Mouse (Mus musculus): ENCODE data around the gene 1700025G04Rik. TPM values are rescaled to one million over a fixed set of nuclear protein-coding genes. Genes with fewer than 3 reads are reported as not detected.

Gene 1700025G04Rik
- 11.7 and 13.8 TPM in 2 replicates for polyA plus RNA-seq (2016; fragmentation: Nextera tagmentation; extraction: Ambion mirVana)

DNA sequence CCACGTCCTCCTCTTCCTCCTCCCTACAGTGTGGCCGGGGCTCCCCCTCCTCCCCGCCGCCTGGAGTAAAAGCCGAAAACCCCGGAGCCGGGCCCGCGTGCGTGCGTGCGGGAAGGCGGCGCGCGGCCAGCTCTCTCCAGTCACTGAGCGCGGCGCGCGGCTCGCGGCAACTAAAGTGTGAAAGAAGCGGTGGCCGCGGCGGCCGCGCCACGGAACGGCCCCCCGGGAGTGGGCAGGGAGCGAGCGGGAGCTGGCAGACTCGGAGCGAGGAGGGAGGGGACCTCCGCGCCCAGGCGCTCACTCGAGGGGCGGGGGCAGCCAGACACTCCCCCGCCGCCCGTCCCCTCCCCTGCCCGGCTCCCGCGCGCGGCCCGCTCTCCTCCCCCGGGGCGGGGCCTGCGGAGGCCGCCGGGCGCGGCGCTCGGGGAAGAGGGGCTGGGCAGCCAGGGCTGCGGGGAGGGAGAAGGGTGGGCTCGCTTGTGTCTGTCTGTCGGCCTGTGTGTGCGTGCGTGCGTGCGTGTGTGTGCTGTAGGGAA lies at the start of gene 1700025G04Rik:
Gene 1700025G04Rik, minus strand, starts transcription at position 108 of the 536 bp plus-strand sequence.
- under 1% methylated on average over 51 of the region's 66 CpGs for WGBS
- Histone ChIP-seq H3K4me1 (peaks cover 43% of the 10 kb centered on the region), H3K36me3 (no peaks in the 10 kb centered on the region)

GRCm38 (mm10) chr1:152139496-152139895 lies 49.6 kb upstream of the 1700025G04Rik start:
- no peaks in the 10 kb centered on the region for H3K9me3 ChIP-seq (replicated peaks)
- no peaks in the 10 kb centered on the region for H3K36me3 ChIP-seq
- no peak overlapping the region for H3K4me3 ChIP-seq
- H3K27me3 ChIP-seq (ENCODE audit: low read depth, poor library complexity, severe bottlenecking) = no peaks in the 10 kb centered on the region
- H3K27ac ChIP-seq = no peak overlapping the region
- H3K4me1 ChIP-seq = no peaks in the 10 kb centered on the region
- WGBS = 89% methylated on average over 4 of the region's 4 CpGs
- no peak for DNase-seq (ENCODE audit: low spot score)

More for the DNA sequence above, at the start of gene 1700025G04Rik:
- DNase-seq (ENCODE audit: low spot score) = peak; percentile 87
- Histone ChIP-seq H3K4me3 (peak within 1 kb of the TSS; percentile 75), H3K27me3 (ENCODE audit: low read depth, poor library complexity, severe bottlenecking) (peaks cover 15% of the 10 kb centered on the region; the same call in 1 of the 2 replicates), H3K27ac (peak within 1 kb of the TSS; percentile 93), H3K9me3 (replicated peaks) (no peaks in the 10 kb centered on the region)

DNA sequence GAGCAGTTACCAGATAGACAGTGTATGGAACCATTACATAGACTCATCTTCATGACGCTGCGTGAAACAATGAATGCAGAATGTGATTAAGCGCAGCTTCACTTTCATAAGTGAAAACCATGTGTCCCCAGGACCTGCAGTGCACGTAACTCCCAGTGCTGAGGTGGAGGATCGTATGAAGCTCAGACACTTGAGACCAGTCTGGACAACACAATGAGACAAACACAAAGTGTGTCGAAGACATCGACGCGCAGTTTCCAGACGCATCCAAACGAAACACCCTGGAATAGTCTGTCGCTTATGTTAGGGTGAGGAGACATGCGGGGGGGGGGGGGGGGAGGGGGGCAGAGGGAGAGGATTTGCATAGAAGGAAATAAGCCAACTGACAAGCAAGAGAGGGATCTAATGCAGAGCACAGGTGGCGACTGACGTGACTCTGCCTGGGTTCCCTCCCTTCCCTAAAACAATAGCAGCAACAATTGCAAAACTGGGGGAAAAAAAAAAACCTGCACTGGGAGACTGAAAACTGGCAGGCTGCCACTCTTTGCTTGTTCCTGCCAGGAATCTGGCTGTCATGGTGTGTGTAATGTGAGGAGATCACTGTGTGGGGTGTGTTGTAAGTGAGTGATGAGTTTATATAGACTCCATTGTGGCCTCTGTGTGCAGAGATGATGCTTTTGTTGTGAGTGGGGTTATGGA lies 40.3 kb upstream of the 1700025G04Rik start:
- Histone ChIP-seq H3K4me3 (no peak overlapping the region), H3K27ac (no peak overlapping the region), H3K4me1 (no peaks in the 10 kb centered on the region), H3K27me3 (ENCODE audit: low read depth, poor library complexity, severe bottlenecking) (no peaks in the 10 kb centered on the region), H3K36me3 (no peaks in the 10 kb centered on the region), H3K9me3 (replicated peaks) (no peaks in the 10 kb centered on the region)
- no peak for DNase-seq (ENCODE audit: low spot score)
- WGBS = 82% methylated on average over 15 of the region's 15 CpGs

DNA sequence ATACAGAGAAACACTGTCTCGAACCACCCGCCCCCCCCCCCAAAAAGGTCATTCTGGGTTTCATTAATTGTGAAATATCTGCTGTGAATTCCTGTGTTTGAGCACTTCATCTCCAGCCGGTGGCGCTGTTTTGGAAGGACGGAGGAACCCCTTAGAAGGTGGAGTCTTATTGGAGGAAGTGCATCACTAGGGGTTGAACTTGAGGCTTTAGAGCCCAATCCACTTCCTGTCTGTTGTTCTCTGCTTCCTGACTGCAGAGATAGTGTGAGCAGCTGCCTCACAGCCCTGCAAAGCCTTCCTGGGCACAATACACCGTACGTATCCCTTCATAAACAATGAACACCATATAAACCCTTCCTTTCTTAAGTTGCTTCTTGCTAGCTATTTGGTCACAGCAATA lies 35.5 kb upstream of the 1700025G04Rik start:
- Histone ChIP-seq H3K4me1 (no peaks in the 10 kb centered on the region), H3K4me3 (no peak overlapping the region), H3K27ac (no peak overlapping the region), H3K27me3 (ENCODE audit: low read depth, poor library complexity, severe bottlenecking) (no peaks in the 10 kb centered on the region), H3K36me3 (no peaks in the 10 kb centered on the region), H3K9me3 (replicated peaks) (no peaks in the 10 kb centered on the region)
- WGBS = 94% methylated on average over 7 of the region's 7 CpGs
- no peak for DNase-seq (ENCODE audit: low spot score)

- DNase-seq (ENCODE audit: low spot score) = no peak
- H3K4me3 ChIP-seq = no peak overlapping the region
- no peaks in the 10 kb centered on the region for H3K4me1 ChIP-seq
- H3K27ac ChIP-seq = no peak overlapping the region
- 94% methylated on average over 1 of the region's 1 CpGs for WGBS
- no peaks in the 10 kb centered on the region for H3K36me3 ChIP-seq
- H3K9me3 ChIP-seq (replicated peaks) = no peaks in the 10 kb centered on the region
- no peaks in the 10 kb centered on the region for H3K27me3 ChIP-seq (ENCODE audit: low read depth, poor library complexity, severe bottlenecking)
Measured at GRCm38 (mm10) chr1:152110123-152110522, 20.2 kb upstream of the 1700025G04Rik start.

GRCm38 (mm10) chr1:152106136-152106535 lies 16.2 kb upstream of the 1700025G04Rik start:
- DNase-seq (ENCODE audit: low spot score) = no peak
- Histone ChIP-seq H3K4me3 (no peak overlapping the region), H3K36me3 (no peaks in the 10 kb centered on the region), H3K4me1 (no peaks in the 10 kb centered on the region), H3K27ac (no peak overlapping the region), H3K27me3 (ENCODE audit: low read depth, poor library complexity, severe bottlenecking) (no peaks in the 10 kb centered on the region), H3K9me3 (replicated peaks) (no peaks in the 10 kb centered on the region)
- 80% methylated on average over 2 of the region's 2 CpGs for WGBS

DNA sequence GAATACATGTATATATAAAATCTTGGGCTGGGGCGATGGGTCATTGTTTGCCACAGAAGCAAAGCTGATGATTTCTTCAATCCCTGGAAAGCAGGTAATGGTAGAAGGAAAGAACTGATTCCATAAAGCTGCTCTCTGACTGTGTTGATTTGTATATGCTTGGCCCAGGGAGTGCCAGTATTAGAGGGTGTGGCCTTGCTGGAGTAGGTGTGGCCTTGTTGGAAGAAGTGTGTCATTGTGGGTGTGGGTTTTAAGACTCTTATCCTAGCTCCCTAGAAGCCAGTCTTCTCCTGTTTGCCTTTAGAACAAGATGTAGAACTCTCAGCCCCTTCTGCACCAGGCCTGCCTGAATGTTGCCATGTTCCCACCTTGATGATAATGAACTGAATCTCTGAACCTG lies 15.3 kb upstream of the 1700025G04Rik start:
- Histone ChIP-seq H3K27me3 (ENCODE audit: low read depth, poor library complexity, severe bottlenecking) (no peaks in the 10 kb centered on the region), H3K4me1 (no peaks in the 10 kb centered on the region), H3K36me3 (no peaks in the 10 kb centered on the region), H3K9me3 (replicated peaks) (no peaks in the 10 kb centered on the region), H3K4me3 (no peak overlapping the region), H3K27ac (no peak overlapping the region)
- no peak for DNase-seq (ENCODE audit: low spot score)
- WGBS = 98% methylated on average over 1 of the region's 1 CpGs

DNA sequence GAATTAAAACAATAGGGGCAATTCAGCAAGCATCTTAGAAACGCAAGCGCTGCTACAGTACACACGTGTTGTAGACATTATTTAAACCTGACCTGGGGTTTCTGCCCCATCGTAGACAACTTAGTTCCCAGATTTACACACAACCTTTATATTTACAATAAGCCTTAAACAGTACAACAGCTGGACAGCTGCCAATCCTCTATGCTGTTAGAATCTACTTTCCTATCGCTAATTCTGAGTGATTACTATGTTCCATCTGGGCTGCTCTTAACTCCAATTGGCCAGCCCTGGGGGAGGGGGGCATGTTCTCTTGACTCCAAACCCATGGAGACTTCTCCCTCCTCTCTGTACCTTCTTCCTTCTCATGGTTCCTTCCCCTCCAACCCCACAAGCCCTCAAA lies 11.8 kb upstream of the 1700025G04Rik start:
- Histone ChIP-seq H3K36me3 (no peaks in the 10 kb centered on the region), H3K4me1 (no peaks in the 10 kb centered on the region), H3K27me3 (ENCODE audit: low read depth, poor library complexity, severe bottlenecking) (no peaks in the 10 kb centered on the region), H3K4me3 (no peak overlapping the region), H3K27ac (no peak overlapping the region), H3K9me3 (replicated peaks) (no peaks in the 10 kb centered on the region)
- DNase-seq (ENCODE audit: low spot score) = no peak
- 86% methylated on average over 5 of the region's 5 CpGs for WGBS

- no peak for DNase-seq (ENCODE audit: low spot score)
- Histone ChIP-seq H3K4me3 (no peak overlapping the region), H3K36me3 (no peaks in the 10 kb centered on the region), H3K27ac (no peak overlapping the region), H3K9me3 (replicated peaks) (no peaks in the 10 kb centered on the region), H3K4me1 (peaks cover 3% of the 10 kb centered on the region), H3K27me3 (ENCODE audit: low read depth, poor library complexity, severe bottlenecking) (peaks cover 14% of the 10 kb centered on the region; the same call in 1 of the 2 replicates)
- WGBS = 48% methylated on average over 3 of the region's 3 CpGs
Measured at GRCm38 (mm10) chr1:152096045-152096444, 6.1 kb upstream of the 1700025G04Rik start.

DNA sequence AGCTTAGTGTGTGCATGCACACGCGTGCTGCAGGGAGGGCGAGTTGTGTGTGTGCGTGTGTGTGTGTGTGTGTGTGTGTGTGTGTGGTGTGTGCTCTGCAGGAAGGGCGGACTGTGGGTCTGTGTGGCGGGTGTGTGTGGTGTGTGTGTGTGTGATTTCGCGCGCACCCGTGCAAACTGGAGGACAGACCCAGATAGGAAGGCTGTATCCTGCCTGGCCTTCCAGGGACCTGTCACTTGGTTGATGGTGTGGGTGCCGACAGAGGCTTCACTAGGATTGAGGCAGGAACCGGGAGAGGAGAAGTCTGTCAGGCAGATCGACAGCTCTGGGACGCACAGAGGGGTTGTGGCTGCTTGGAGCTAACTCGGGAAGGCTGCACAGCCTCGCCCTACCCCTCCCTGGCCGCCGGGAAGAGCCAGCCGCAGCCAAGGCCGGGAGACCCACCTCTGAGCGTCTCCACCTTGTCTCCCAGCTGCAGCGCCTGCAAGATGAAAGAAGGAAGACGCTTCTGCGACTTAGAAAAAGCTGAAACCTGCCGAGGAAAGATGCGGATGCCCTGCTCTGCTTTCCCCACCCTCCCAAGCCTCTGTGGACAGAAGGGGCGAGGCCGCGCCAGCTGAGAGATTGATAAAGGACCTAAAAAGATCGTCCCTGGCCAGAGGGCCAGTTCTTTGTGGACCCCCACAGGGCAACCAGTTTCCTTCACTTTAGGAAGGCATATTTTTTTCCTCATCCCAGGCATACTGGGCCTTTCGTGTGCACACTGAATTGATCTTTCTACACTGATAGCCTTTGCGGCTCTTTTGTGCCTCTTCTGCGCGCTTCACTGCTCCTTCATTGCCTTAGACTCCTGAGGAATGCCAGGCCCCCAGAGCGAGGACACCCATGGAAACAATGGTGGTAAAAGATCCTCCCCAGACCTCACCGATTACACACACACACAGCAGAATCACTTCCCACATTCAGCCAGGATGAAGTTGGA lies 930 bp upstream of the 1700025G04Rik start:
- Histone ChIP-seq H3K27me3 (ENCODE audit: low read depth, poor library complexity, severe bottlenecking) (peaks cover 15% of the 10 kb centered on the region; the same call in 1 of the 2 replicates), H3K4me3 (peak overlapping the region; percentile 75), H3K27ac (peak overlapping the region; percentile 93), H3K4me1 (peaks cover 36% of the 10 kb centered on the region), H3K36me3 (no peaks in the 10 kb centered on the region), H3K9me3 (replicated peaks) (no peaks in the 10 kb centered on the region)
- WGBS = under 1% methylated on average over 36 of the region's 36 CpGs
- no peak for DNase-seq (ENCODE audit: low spot score)

DNA sequence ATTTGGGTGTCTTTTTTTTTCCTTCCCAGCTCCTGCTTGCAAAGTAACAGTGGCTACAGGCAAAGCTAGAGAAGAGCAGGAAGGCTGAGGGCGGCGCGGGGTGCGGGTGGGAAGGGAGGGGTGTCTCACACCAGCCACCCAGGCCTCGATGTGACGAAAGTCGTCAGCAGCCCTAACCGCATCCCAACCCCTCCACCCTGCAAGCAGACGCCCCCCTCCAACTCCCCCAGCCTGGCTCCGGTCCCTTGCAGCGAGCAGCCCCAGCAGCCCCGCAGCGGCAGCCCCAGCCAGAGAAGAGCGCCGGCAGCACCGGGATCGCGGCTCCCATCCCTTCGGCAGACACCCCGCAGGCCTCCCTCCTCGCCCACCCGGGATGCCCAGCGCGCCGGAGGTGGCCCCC lies 399 bp downstream of the 1700025G04Rik start:
- peaks cover 15% of the 10 kb centered on the region; the same call in 1 of the 2 replicates for H3K27me3 ChIP-seq (ENCODE audit: low read depth, poor library complexity, severe bottlenecking)
- no peaks in the 10 kb centered on the region for H3K36me3 ChIP-seq
- H3K9me3 ChIP-seq (replicated peaks) = no peaks in the 10 kb centered on the region
- peak; percentile 69 for DNase-seq (ENCODE audit: low spot score)
- H3K4me3 ChIP-seq = peak overlapping the region; percentile 75
- H3K27ac ChIP-seq = peak overlapping the region; percentile 93
- peaks cover 48% of the 10 kb centered on the region for H3K4me1 ChIP-seq
- WGBS = 0% methylated on average over 23 of the region's 25 CpGs

DNA sequence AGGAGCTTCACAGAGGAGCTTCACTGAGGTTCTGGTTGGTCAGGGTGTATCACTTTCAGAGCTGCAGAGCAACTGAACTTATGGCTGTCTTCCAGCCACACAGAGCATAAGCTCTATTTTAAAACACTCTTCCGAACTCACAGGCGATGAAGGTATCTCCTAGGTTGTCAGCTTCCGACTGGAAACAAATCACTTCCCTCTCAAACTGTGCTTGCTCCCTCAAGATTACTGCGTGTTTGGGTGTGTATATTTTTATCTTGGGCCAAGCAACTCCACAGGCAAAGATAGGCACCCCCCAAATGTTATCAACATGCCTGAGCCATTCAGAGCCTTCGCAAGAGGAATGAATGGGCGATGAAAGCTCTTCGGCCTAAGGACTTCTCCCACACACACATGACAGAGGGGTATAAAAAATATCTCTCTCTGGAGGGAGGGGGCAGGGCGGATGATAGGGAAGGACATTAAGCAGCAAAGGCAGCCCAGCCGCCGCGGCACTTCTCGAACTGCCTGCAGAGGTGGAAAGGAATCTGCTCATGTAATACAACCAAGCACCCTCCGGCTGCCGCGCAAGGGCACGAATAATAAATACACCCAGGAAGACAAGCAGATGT lies 1.0 kb downstream of the 1700025G04Rik start:
- Histone ChIP-seq H3K36me3 (no peaks in the 10 kb centered on the region), H3K27ac (peak overlapping the region; percentile 93)
- WGBS = 5% methylated on average over 16 of the region's 16 CpGs

More for the DNA sequence above, 1.0 kb downstream of the 1700025G04Rik start:
- peak; percentile 57 for DNase-seq (ENCODE audit: low spot score)
- Histone ChIP-seq H3K27me3 (ENCODE audit: low read depth, poor library complexity, severe bottlenecking) (peaks cover 15% of the 10 kb centered on the region; the same call in 1 of the 2 replicates), H3K9me3 (replicated peaks) (no peaks in the 10 kb centered on the region), H3K4me1 (peaks cover 54% of the 10 kb centered on the region), H3K4me3 (peak overlapping the region; percentile 75)
